Mouse (Mus musculus) stomach, postnatal 0 days (tissue): ENCODE data around the gene Acoxl. TPM values are rescaled to one million over a fixed set of nuclear protein-coding genes. Genes with fewer than 3 reads are reported as not detected.

Source experiments
- ATAC-seq: fragments of 200-750 bp; cut with Nextera tagmentation; 2 replicates; pipeline ENCODE4 v1.8.0; 2017; ENCODE audit not compliant: low FRiP score, low TSS enrichment
- DNase-seq: peaks from one replicate; pipeline ENCODE4 v3.0.0-alpha.2; 2016; ENCODE audit warnings: low spot score
- H3K27ac ChIP-seq: fragments of 300-500 bp; sonication (generic); replicated peaks from 2 replicates; pipeline ENCODE4 v1.5.1; 2014; ENCODE audit warnings: mild to moderate bottlenecking, control low read depth
- H3K27me3 ChIP-seq: fragments of 300-500 bp; sonication (generic); 2 replicates; pipeline ENCODE4 v1.6.1; 2014; ENCODE audit warnings: low read length; ENCODE audit not compliant: control insufficient read depth, insufficient read depth
- H3K36me3 ChIP-seq: fragments of 300-500 bp; sonication (generic); 2 replicates; pipeline ENCODE4 v1.6.1; 2014; ENCODE audit warnings: low read length, mixed read lengths; ENCODE audit not compliant: control insufficient read depth, insufficient read depth
- H3K4me1 ChIP-seq: fragments of 300-500 bp; sonication (generic); replicated peaks from 2 replicates; pipeline ENCODE4 v1.6.1; 2014; ENCODE audit warnings: antibody characterized with exemption; ENCODE audit not compliant: control insufficient read depth, insufficient read depth
- H3K4me2 ChIP-seq: fragments of 300-500 bp; sonication (generic); replicated peaks from 2 replicates; pipeline ENCODE4 v1.6.1; 2014; ENCODE audit warnings: low read depth, mild to moderate bottlenecking, control low read depth, moderate library complexity
- H3K4me3 ChIP-seq: fragments of 300-500 bp; sonication (generic); 2 replicates; pipeline ENCODE4 v1.5.1; 2014; ENCODE audit warnings: low read depth, low read length, control low read depth
- H3K9ac ChIP-seq: fragments of 300-500 bp; sonication (generic); 2 replicates; pipeline ENCODE4 v1.6.1; 2014; ENCODE audit warnings: mild to moderate bottlenecking, low read length, control low read depth, mixed read lengths
- H3K9me3 ChIP-seq: fragments of 300-500 bp; sonication (generic); 2 replicates; pipeline ENCODE4 v1.6.1; 2016; ENCODE audit warnings: low read length; ENCODE audit not compliant: control insufficient read depth
- CTCF ChIP-seq: IDR thresholded peaks from 2 replicates; pipeline ENCODE4 v1.5.1; 2016; ENCODE audit warnings: antibody characterized with exemption, low read depth, mild to moderate bottlenecking, moderate library complexity
- EP300 ChIP-seq: optimal IDR thresholded peaks from 2 replicates; pipeline ENCODE3; 2016; ENCODE audit warnings: antibody characterized with exemption
- WGBS: fragments of 180-500 bp; shearing (Covaris S2); extraction: QIAGEN DNeasy Blood & Tissue Kit; methylation state at CpG from one replicate; pipeline ENCODE4 v1.1.7; 2014; 5-methylcytosine and 5-hydroxymethylcytosine counted together
- polyA plus RNA-seq: library from polyadenylated mRNA; unstranded; fragments of >200 nt; fragmentation: Nextera tagmentation; extraction: Ambion mirVana; gene quantifications from 2 replicates; pipeline ENCODE4 v1.2.1, GENCODE M21; 2015

The Acoxl gene
- 0.13 and 0.17 TPM in 2 replicates for polyA plus RNA-seq

- Histone ChIP-seq H3K27me3 (no peaks in the 10 kb centered on the region; the same call in 1 of the 2 replicates), H3K9ac (no peak within 1 kb of the TSS), H3K4me1 (no peaks in the 10 kb centered on the region), H3K4me2 (no peak within 1 kb of the TSS), H3K9me3 (no peaks in the 10 kb centered on the region), H3K4me3 (no peak within 1 kb of the TSS), H3K27ac (no peak within 1 kb of the TSS), H3K36me3 (no peaks in the 10 kb centered on the region)
- 61% methylated on average over 7 of the region's 7 CpGs for WGBS
- ATAC-seq (no peak), DNase-seq (no peak)
- TF ChIP-seq EP300: no peak
- no peak for TF ChIP-seq CTCF
These were observed at the start of gene Acoxl for GRCm38 (mm10) chr2:127838576-127838975. Acoxl (plus strand) TSS chr2:127838876.

GRCm38 (mm10) chr2:127789138-127789537, 49.5 kb upstream of the Acoxl start:
- DNase-seq: peak; percentile 19
- WGBS: 6% methylated on average over 11 of the region's 11 CpGs
- Histone ChIP-seq H3K27me3 (no peaks in the 10 kb centered on the region), H3K4me2 (peak overlapping the region; percentile 77), H3K4me1 (0 out of 2 replicates have a peak, but pooled peaks cover 4% of the 10 kb centered on the region), H3K9ac (peak overlapping the region; percentile 83), H3K27ac (peak overlapping the region; percentile 53; the same call in 1 of the 2 replicates), H3K9me3 (no peaks in the 10 kb centered on the region), H3K36me3 (no peaks in the 10 kb centered on the region), H3K4me3 (peak overlapping the region; percentile 73)
- no peak for TF ChIP-seq EP300
- no peak for TF ChIP-seq CTCF
- no peak for ATAC-seq

DNA sequence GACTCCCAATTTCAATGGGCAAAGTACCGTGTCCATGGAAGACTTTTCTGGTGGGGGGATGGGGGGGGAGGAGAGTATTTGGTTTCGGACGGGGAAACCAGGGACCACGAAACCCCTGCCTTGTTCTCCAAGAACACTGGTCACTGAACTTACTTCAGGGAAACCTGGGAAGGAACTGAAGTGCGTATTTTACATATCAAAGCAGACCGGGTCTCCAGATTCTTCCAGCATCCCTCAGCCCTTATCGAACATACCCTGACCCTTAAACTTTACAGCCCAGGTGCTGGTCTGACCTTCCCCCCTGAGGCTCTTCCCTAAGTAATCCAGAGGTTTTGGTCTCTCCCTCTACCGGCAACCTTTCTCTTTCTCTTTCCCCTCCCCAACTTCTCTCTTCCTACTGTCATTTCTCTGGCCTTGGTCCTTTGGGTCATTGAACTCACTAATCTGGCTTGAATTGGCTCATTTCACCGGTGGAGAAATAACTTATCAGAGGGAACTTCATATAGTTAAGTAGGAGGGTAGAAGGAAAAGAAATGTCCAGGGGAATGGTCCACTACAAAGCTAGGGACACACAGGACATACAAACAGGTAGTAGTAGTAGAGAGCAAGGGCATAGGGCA, 48.9 kb upstream of the Acoxl start:
- TF ChIP-seq CTCF (no peak), EP300 (no peak)
- peak overlapping the region; percentile 73; the same call in 1 of the 2 replicates for H3K4me3 ChIP-seq
- H3K27ac ChIP-seq: no peak overlapping the region

GRCm38 (mm10) chr2:127791919-127792603, 46.6 kb upstream of the Acoxl start, which contains the start of gene Mtln:
Mtln (minus strand) TSS chr2:127792488.
- peak within 1 kb of the TSS; percentile 76 for H3K4me3 ChIP-seq
- H3K4me1 ChIP-seq: 0 out of 2 replicates have a peak, but pooled peaks cover 4% of the 10 kb centered on the region
- 1% methylated on average over 37 of the region's 37 CpGs for WGBS
- no peaks in the 10 kb centered on the region for H3K36me3 ChIP-seq
- TF ChIP-seq CTCF (no peak), EP300 (no peak)
- ATAC-seq (peak; percentile 97), DNase-seq (peak; percentile 89)
- H3K9me3 ChIP-seq: no peaks in the 10 kb centered on the region
- H3K4me2 ChIP-seq: peak within 1 kb of the TSS; percentile 69
- peak within 1 kb of the TSS; percentile 83 for H3K27ac ChIP-seq
- H3K27me3 ChIP-seq: no peaks in the 10 kb centered on the region
- H3K9ac ChIP-seq: peak within 1 kb of the TSS; percentile 76

More for the DNA sequence above, 48.9 kb upstream of the Acoxl start:
- ATAC-seq: no peak
- no peak for DNase-seq
- Histone ChIP-seq H3K27me3 (no peaks in the 10 kb centered on the region), H3K4me1 (0 out of 2 replicates have a peak, but pooled peaks cover 4% of the 10 kb centered on the region), H3K36me3 (no peaks in the 10 kb centered on the region), H3K4me2 (peak overlapping the region; percentile 77), H3K9ac (no peak overlapping the region), H3K9me3 (no peaks in the 10 kb centered on the region)
- WGBS: 34% methylated on average over 9 of the region's 9 CpGs

GRCm38 (mm10) chr2:127831401-127832102, 7.1 kb upstream of the Acoxl start, which contains the start of gene Bub1:
Bub1 (minus strand) TSS chr2:127831865.
- DNase-seq (peak; percentile 94), ATAC-seq (peak; percentile 99)
- under 1% methylated on average over 56 of the region's 56 CpGs for WGBS
- Histone ChIP-seq H3K4me3 (peak within 1 kb of the TSS; percentile 74), H3K9me3 (no peaks in the 10 kb centered on the region), H3K27me3 (no peaks in the 10 kb centered on the region; the same call in 1 of the 2 replicates), H3K4me1 (no peaks in the 10 kb centered on the region), H3K27ac (no peak within 1 kb of the TSS), H3K9ac (peak within 1 kb of the TSS; percentile 58), H3K36me3 (peaks cover 2% of the 10 kb centered on the region; the same call in 1 of the 2 replicates), H3K4me2 (peak within 1 kb of the TSS; percentile 94)
- TF ChIP-seq EP300 (no peak), CTCF (no peak)
